Mouse (Mus musculus) embryonic fibroblast, embryonic 13.5 days (primary cell): ENCODE results near the gene Strn4.

Source experiments
- CTCF ChIP-seq: IDR thresholded peaks from 2 replicates; pipeline ENCODE4 v1.5.1; 2011; ENCODE audit warnings: mild to moderate bottlenecking, control low read depth, low read length, moderate library complexity, borderline replicate concordance; ENCODE audit not compliant: insufficient read depth
- POLR2A ChIP-seq: IDR thresholded peaks from 2 replicates; pipeline ENCODE4 v1.6.1; 2011; ENCODE audit warnings: low read depth, mild to moderate bottlenecking, control low read depth, low read length, moderate library complexity

DNA sequence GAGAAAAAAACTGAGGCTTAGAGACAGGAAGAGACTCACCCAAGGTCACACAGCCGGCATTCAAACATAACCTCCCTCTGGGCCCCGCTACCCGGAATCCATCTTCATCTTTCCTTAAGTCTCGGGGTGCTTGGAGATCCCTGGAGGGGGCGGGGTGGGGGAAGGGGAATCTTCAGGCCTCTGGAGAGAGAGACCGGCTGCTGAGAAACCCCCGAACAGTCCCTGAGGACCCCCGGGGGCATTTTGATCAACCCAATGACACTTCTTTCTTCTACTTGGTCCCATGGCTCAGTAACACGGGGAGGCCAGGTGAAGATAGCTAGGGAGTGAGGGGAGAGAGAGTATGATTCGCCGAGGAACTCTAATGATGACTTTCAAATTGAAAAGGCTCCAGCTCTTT lies 60.3 kb downstream of the Strn4 start:
- TF ChIP-seq CTCF (no peak), POLR2A (no peak)
